Mouse (Mus musculus) limb, embryonic 15.5 days (tissue): Measurements from ENCODE around the gene Cd300ld2. TPM values are rescaled to one million over a fixed set of nuclear protein-coding genes. Genes with fewer than 3 reads are reported as not detected.

Experiments used
- ATAC-seq: fragments of 200-750 bp; cut with Nextera tagmentation; 2 replicates; pipeline ENCODE4 v1.8.0; 2017; ENCODE audit warnings: low read depth, moderate TSS enrichment; ENCODE audit not compliant: insufficient number of reproducible peaks, low FRiP score, low TSS enrichment
- H3K27ac ChIP-seq: fragments of 300-500 bp; sonication (generic); 2 replicates; pipeline ENCODE4 v1.5.1; 2015; ENCODE audit warnings: moderate library complexity, mild to moderate bottlenecking, inconsistent platforms
- H3K27me3 ChIP-seq: fragments of 300-500 bp; sonication (generic); 2 replicates; pipeline ENCODE4 v1.6.1; 2015; ENCODE audit warnings: inconsistent platforms
- H3K36me3 ChIP-seq: fragments of 300-500 bp; sonication (generic); 2 replicates; pipeline ENCODE4 v1.6.1; 2015; ENCODE audit warnings: inconsistent platforms
- H3K4me1 ChIP-seq: fragments of 300-500 bp; sonication (generic); 2 replicates; pipeline ENCODE4 v1.6.1; 2015; ENCODE audit warnings: inconsistent platforms
- H3K4me2 ChIP-seq: fragments of 300-500 bp; sonication (generic); 2 replicates; pipeline ENCODE4 v1.6.1; 2015; ENCODE audit warnings: mild to moderate bottlenecking, inconsistent platforms
- H3K4me3 ChIP-seq: fragments of 300-500 bp; sonication (generic); 2 replicates; pipeline ENCODE4 v1.5.1; 2015; ENCODE audit warnings: mild to moderate bottlenecking, inconsistent platforms
- H3K9ac ChIP-seq: fragments of 300-500 bp; sonication (generic); 2 replicates; pipeline ENCODE4 v1.6.1; 2015; ENCODE audit warnings: inconsistent platforms
- H3K9me3 ChIP-seq: fragments of 300-500 bp; sonication (generic); 2 replicates; pipeline ENCODE4 v1.6.1; 2016; ENCODE audit warnings: inconsistent platforms
- WGBS: fragments of 180-500 bp; shearing (Covaris S2); methylation state at CpG from one replicate; pipeline ENCODE4 v1.1.7; 2015; 5-methylcytosine and 5-hydroxymethylcytosine counted together
- polyA plus RNA-seq: library from polyadenylated mRNA; unstranded; fragments of >200 nt; fragmentation: Nextera tagmentation; extraction: Ambion mirVana; gene quantifications from 2 replicates; pipeline ENCODE4 v1.2.1, GENCODE M21; 2015

Cd300ld2 gene
- polyA plus RNA-seq, 1 experiment from 2014 or later = not detected

- Histone ChIP-seq H3K4me1 (no peaks in the 10 kb centered on the region), H3K9me3 (no peaks in the 10 kb centered on the region), H3K27ac (no peak within 1 kb of the TSS), H3K4me2 (no peak within 1 kb of the TSS), H3K36me3 (no peaks in the 10 kb centered on the region), H3K9ac (no peak within 1 kb of the TSS), H3K4me3 (no peak within 1 kb of the TSS), H3K27me3 (no peaks in the 10 kb centered on the region)
- 84% methylated on average over 7 of the region's 7 CpGs for WGBS
- no peak for ATAC-seq
Observed at GRCm38 (mm10) chr11:115001474-115002040, 14.4 kb downstream of the Cd300ld2 start, which contains the start of gene Cd300c2. Gene Cd300c2 (minus strand): TSS chr11:115001880.

- H3K36me3 ChIP-seq = no peaks in the 10 kb centered on the region
- no peak within 1 kb of the TSS for H3K9ac ChIP-seq
- H3K4me1 ChIP-seq = no peaks in the 10 kb centered on the region
- no peak within 1 kb of the TSS for H3K4me3 ChIP-seq
- H3K4me2 ChIP-seq = no peak within 1 kb of the TSS
- no peak within 1 kb of the TSS for H3K27ac ChIP-seq
- 77% methylated on average over 4 of the region's 4 CpGs for WGBS
- H3K9me3 ChIP-seq = no peaks in the 10 kb centered on the region
- H3K27me3 ChIP-seq = no peaks in the 10 kb centered on the region
- ATAC-seq = no peak
Observed at GRCm38 (mm10) chr11:114989793-114990192, 26.2 kb downstream of the Cd300ld2 start, which contains the start of gene Cd300ld. Gene Cd300ld (minus strand): TSS chr11:114989922.

GRCm38 (mm10) chr11:114981866-114982265 is 34.1 kb downstream of the Cd300ld2 start:
- ATAC-seq = no peak
- no peak overlapping the region for H3K27ac ChIP-seq
- H3K4me1 ChIP-seq = no peaks in the 10 kb centered on the region
- no peak overlapping the region for H3K4me3 ChIP-seq
- no peak overlapping the region for H3K4me2 ChIP-seq
- 0 out of 2 replicates have a peak, but pooled peaks cover 3% of the 10 kb centered on the region for H3K9me3 ChIP-seq
- H3K27me3 ChIP-seq = no peaks in the 10 kb centered on the region
- 76% methylated on average over 4 of the region's 4 CpGs for WGBS
- no peaks in the 10 kb centered on the region for H3K36me3 ChIP-seq
- no peak overlapping the region for H3K9ac ChIP-seq

- no peak overlapping the region for H3K4me3 ChIP-seq
- H3K9ac ChIP-seq = no peak overlapping the region
- H3K9me3 ChIP-seq = 0 out of 2 replicates have a peak, but pooled peaks cover 4% of the 10 kb centered on the region
- no peak overlapping the region for H3K27ac ChIP-seq
- 70% methylated on average over 10 of the region's 10 CpGs for WGBS
- ATAC-seq = no peak
- H3K36me3 ChIP-seq = no peaks in the 10 kb centered on the region
- no peaks in the 10 kb centered on the region for H3K4me1 ChIP-seq
- H3K27me3 ChIP-seq = no peaks in the 10 kb centered on the region
- no peak overlapping the region for H3K4me2 ChIP-seq
Observed at GRCm38 (mm10) chr11:114972726-114973125, 43.3 kb downstream of the Cd300ld2 start.

GRCm38 (mm10) chr11:114968752-114969207 is 47.2 kb downstream of the Cd300ld2 start, which contains the start of gene Cd300c:
Gene Cd300c (minus strand): TSS chr11:114969157.
- H3K4me2 ChIP-seq = no peak within 1 kb of the TSS
- no peak within 1 kb of the TSS for H3K9ac ChIP-seq
- H3K27me3 ChIP-seq = no peaks in the 10 kb centered on the region
- 75% methylated on average over 9 of the region's 9 CpGs for WGBS
- H3K4me3 ChIP-seq = no peak within 1 kb of the TSS
- H3K36me3 ChIP-seq = no peaks in the 10 kb centered on the region
- 0 out of 2 replicates have a peak, but pooled peaks cover under 1% of the 10 kb centered on the region for H3K9me3 ChIP-seq
- no peak within 1 kb of the TSS for H3K27ac ChIP-seq
- no peak for ATAC-seq
- H3K4me1 ChIP-seq = no peaks in the 10 kb centered on the region

- no peak for ATAC-seq
- 47% methylated on average over 3 of the region's 3 CpGs for WGBS
Observed at GRCm38 (mm10) chr11:114965182-114965828, 50.7 kb downstream of the Cd300ld2 start.

GRCm38 (mm10) chr11:114960369-114960768 is 55.6 kb downstream of the Cd300ld2 start:
- Histone ChIP-seq H3K9ac (no peak overlapping the region), H3K4me3 (no peak overlapping the region), H3K27ac (no peak overlapping the region), H3K36me3 (no peaks in the 10 kb centered on the region), H3K4me1 (no peaks in the 10 kb centered on the region), H3K27me3 (no peaks in the 10 kb centered on the region), H3K4me2 (no peak overlapping the region), H3K9me3 (no peaks in the 10 kb centered on the region)
- no peak for ATAC-seq
- WGBS = 75% methylated on average over 1 of the region's 1 CpGs

More at GRCm38 (mm10) chr11:114965182-114965828, 50.7 kb downstream of the Cd300ld2 start:
- H3K9ac ChIP-seq = no peak overlapping the region
- no peaks in the 10 kb centered on the region for H3K27me3 ChIP-seq
- no peak overlapping the region for H3K27ac ChIP-seq
- no peaks in the 10 kb centered on the region for H3K4me1 ChIP-seq
- no peak overlapping the region for H3K4me3 ChIP-seq
- no peaks in the 10 kb centered on the region for H3K36me3 ChIP-seq
- no peaks in the 10 kb centered on the region for H3K9me3 ChIP-seq
- no peak overlapping the region for H3K4me2 ChIP-seq

Other genes starting within 250 kb of the Cd300ld2 start
- gene Btbd17, start 220.2 kb downstream of the Cd300ld2 start, polyA plus RNA-seq = 0.86 and 1.7 TPM in 2 replicates
- not detected in 2 replicates for gene Gpr142, start 217.3 kb downstream of the Cd300ld2 start, polyA plus RNA-seq
- gene Gprc5c, start 165.0 kb downstream of the Cd300ld2 start, polyA plus RNA-seq = 38.6 and 41.0 TPM in 2 replicates
- 1.8 and 2.9 TPM in 2 replicates for gene Cd300a, start 126.2 kb downstream of the Cd300ld2 start, polyA plus RNA-seq
- 0.46 and 1.2 TPM in 2 replicates for gene Cd300lb, start 81.8 kb downstream of the Cd300ld2 start, polyA plus RNA-seq
- not detected in 2 replicates for gene Cd300c, start 47.0 kb downstream of the Cd300ld2 start, polyA plus RNA-seq
- 0.15 and 0.38 TPM in 2 replicates for gene Cd300ld, start 26.3 kb downstream of the Cd300ld2 start, polyA plus RNA-seq
- 2.8 and 3.0 TPM in 2 replicates for gene Cd300c2, start 14.3 kb downstream of the Cd300ld2 start, polyA plus RNA-seq
- not detected in 2 replicates for gene Cd300ld4, start 10.8 kb upstream of the Cd300ld2 start, polyA plus RNA-seq
- gene Cd300ld5, start 21.6 kb upstream of the Cd300ld2 start, polyA plus RNA-seq = not detected in 2 replicates
- gene Cd300ld3, start 32.2 kb upstream of the Cd300ld2 start, polyA plus RNA-seq = not detected in 2 replicates
- 0.09 TPM in 1 of 2 replicates, not detected in the other for gene Cd300e, start 46.0 kb upstream of the Cd300ld2 start, polyA plus RNA-seq
- gene Rab37, start 75.2 kb upstream of the Cd300ld2 start, polyA plus RNA-seq = 2.1 and 2.5 TPM in 2 replicates
- gene Cd300lf, start 117.8 kb upstream of the Cd300ld2 start, polyA plus RNA-seq = 0.46 and 0.65 TPM in 2 replicates
- gene Slc9a3r1, start 147.1 kb upstream of the Cd300ld2 start, polyA plus RNA-seq = 41.8 and 43.9 TPM in 2 replicates
- 15.8 and 15.9 TPM in 2 replicates for gene Tmem104, start 171.3 kb upstream of the Cd300ld2 start, polyA plus RNA-seq
- 23.6 and 27.3 TPM in 2 replicates for gene Nat9, start 171.7 kb upstream of the Cd300ld2 start, polyA plus RNA-seq